Mouse (Mus musculus) CH12.LX (cell line): ENCODE results near the gene Dhx37.

Experiments used
- CTCF ChIP-seq, 2 experiments: IDR thresholded peaks in 1 of 2; conservative IDR thresholded peaks in 1 of 2; 2 replicates each; pipeline ENCODE4 v1.5.1; 2011 to 2012; ENCODE audit warnings: low read depth in 2 of 2, low read length in 2 of 2, improper control_type of control experiment in 1 of 2, inconsistent platforms in 1 of 2, mild to moderate bottlenecking in 1 of 2, moderate library complexity in 1 of 2
- NRF1 ChIP-seq: IDR thresholded peaks from 2 replicates; pipeline ENCODE4 v1.6.1; 2014; ENCODE audit warnings: low read depth, mild to moderate bottlenecking, inconsistent platforms, low read length, improper control_type of control experiment, moderate library complexity
- PAX5 ChIP-seq: IDR thresholded peaks from 2 replicates; pipeline ENCODE4 v1.6.1; 2012; ENCODE audit warnings: low read length, inconsistent platforms, mixed read lengths
- POLR2A ChIP-seq: IDR thresholded peaks from 2 replicates; pipeline ENCODE4 v1.6.1; 2011; ENCODE audit warnings: low read depth, mild to moderate bottlenecking, improper control_type of control experiment, low read length
- TBP ChIP-seq: conservative IDR thresholded peaks from 2 replicates; pipeline ENCODE4 v1.6.1; 2011; ENCODE audit warnings: low read depth, low read length, improper control_type of control experiment
- ZMIZ1 ChIP-seq: IDR thresholded peaks from 2 replicates; pipeline ENCODE4 v1.6.1; 2012; ENCODE audit warnings: low read depth, mild to moderate bottlenecking, inconsistent platforms, low read length, improper control_type of control experiment

- TF ChIP-seq NRF1 (no peak), PAX5 (no peak), CTCF (conservative IDR thresholded peaks at IDR 0.05 in 1 of 2, IDR thresholded peaks at IDR 0.05 in 1 of 2; ENCODE audit: low read depth in 2 of 2, low read length in 2 of 2) (no peak), ZMIZ1 (no peak), POLR2A (no peak), TBP (no peak)
These were observed 39.0 kb upstream of the Dhx37 start for GRCm38 (mm10) chr5:125472796-125473475.
